Mouse (Mus musculus): ENCODE results near the gene Rad54l2. TPM values are rescaled to one million over a fixed set of nuclear protein-coding genes. Genes with fewer than 3 reads are reported as not detected.

The Rad54l2 gene
- polyA plus RNA-seq, 1 experiment from 2014 or later, result 8.8 TPM

DNA sequence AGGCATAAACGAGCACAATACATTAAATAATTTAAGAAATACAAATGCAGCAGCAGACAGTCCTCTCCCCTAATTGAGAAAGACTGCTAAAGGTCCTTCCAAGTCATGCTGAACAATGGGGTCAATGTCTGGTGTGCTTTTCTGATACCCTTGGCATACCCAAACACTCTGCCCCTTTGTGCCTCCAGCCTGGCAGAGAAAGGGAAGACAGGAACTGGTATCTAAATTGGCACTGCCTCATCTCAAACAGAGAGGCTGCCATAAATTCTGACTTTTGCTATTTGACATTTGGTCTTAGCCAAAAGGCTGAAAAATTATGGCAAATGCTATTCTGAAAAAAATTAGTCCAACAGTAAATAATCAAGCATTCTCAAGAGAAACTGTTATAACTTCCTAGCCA is 49.9 kb downstream of the Rad54l2 start:
- Histone ChIP-seq H3K9me3 (replicated peaks) (0 out of 2 replicates have a peak, but pooled peaks cover 2% of the 10 kb centered on the region), H3K27ac (no peak overlapping the region), H3K9ac (no peak overlapping the region), H3K4me3 (no peak overlapping the region), H3K4me1 (no peaks in the 10 kb centered on the region), H3K36me3 (ENCODE audit: poor library complexity, severe bottlenecking) (peaks cover 5% of the 10 kb centered on the region; the same call in 1 of the 2 replicates), H3K4me2 (no peak overlapping the region), H3K27me3 (no peaks in the 10 kb centered on the region)
- no peak for ATAC-seq
- WGBS, result 88% methylated on average over 1 of the region's 1 CpGs

- H3K4me1 ChIP-seq, result no peaks in the 10 kb centered on the region
- no peak for ATAC-seq
- 97% methylated on average over 2 of the region's 2 CpGs for WGBS
- no peak overlapping the region for H3K27ac ChIP-seq
- H3K36me3 ChIP-seq (ENCODE audit: poor library complexity, severe bottlenecking), result peaks cover 5% of the 10 kb centered on the region; the same call in 1 of the 2 replicates
- H3K4me3 ChIP-seq, result no peak overlapping the region
- H3K27me3 ChIP-seq, result no peaks in the 10 kb centered on the region
- no peak overlapping the region for H3K4me2 ChIP-seq
- H3K9ac ChIP-seq, result no peak overlapping the region
- H3K9me3 ChIP-seq (replicated peaks), result 0 out of 2 replicates have a peak, but pooled peaks cover 2% of the 10 kb centered on the region
These were observed 50.6 kb downstream of the Rad54l2 start for GRCm38 (mm10) chr9:106738199-106738985.

GRCm38 (mm10) chr9:106733690-106734089 is 55.3 kb downstream of the Rad54l2 start:
- no peak for ATAC-seq
- H3K4me3 ChIP-seq, result no peak overlapping the region
- peaks cover 5% of the 10 kb centered on the region; the same call in 1 of the 2 replicates for H3K36me3 ChIP-seq (ENCODE audit: poor library complexity, severe bottlenecking)
- WGBS, result 85% methylated on average over 2 of the region's 2 CpGs
- H3K4me1 ChIP-seq, result no peaks in the 10 kb centered on the region
- H3K27me3 ChIP-seq, result no peaks in the 10 kb centered on the region
- H3K4me2 ChIP-seq, result no peak overlapping the region
- H3K9me3 ChIP-seq (replicated peaks), result no peaks in the 10 kb centered on the region
- no peak overlapping the region for H3K9ac ChIP-seq
- H3K27ac ChIP-seq, result no peak overlapping the region

DNA sequence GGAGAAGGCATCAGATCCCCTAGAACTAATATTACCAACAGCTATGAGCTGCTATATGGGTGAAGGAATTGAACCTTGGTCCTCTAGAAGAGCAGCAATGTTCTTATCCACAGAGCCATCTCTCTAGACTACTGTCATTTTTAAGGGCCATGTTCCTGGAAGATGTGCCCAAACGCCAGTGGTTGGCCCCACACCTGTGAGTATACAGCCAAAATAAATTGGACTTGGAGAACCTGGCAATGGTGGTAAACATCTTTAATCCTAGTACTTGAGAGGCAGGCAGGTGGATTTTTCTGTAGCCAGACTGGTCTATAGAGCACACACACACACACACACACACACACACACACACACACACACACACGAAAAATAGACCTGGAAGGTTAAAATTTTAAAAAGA is 59.6 kb downstream of the Rad54l2 start:
- Histone ChIP-seq H3K9me3 (replicated peaks) (no peaks in the 10 kb centered on the region), H3K36me3 (ENCODE audit: poor library complexity, severe bottlenecking) (no peaks in the 10 kb centered on the region), H3K27me3 (no peaks in the 10 kb centered on the region), H3K4me3 (no peak overlapping the region), H3K9ac (no peak overlapping the region), H3K4me1 (no peaks in the 10 kb centered on the region), H3K27ac (no peak overlapping the region), H3K4me2 (no peak overlapping the region)
- ATAC-seq, result no peak
- WGBS, result 88% methylated on average over 2 of the region's 2 CpGs

DNA sequence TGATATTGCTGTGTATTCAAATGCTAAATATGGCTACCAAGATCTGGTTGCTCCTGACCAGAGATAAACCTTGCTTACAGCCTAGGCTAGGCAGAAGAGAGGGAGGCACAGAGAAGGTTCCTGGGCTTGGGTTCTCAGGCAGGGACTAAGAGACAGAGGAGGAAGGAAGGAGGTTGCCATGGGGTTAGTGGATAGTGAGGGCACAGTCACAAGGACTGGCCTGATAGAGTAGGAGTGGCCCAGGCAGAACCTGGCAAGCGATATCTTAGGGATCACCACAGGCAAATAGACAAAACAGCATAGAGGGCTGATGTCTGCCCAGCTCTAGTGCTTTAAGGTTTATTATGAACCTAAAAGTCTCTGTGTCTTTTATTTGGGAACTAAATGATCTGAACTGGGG is 62.1 kb downstream of the Rad54l2 start:
- no peak for ATAC-seq
- no peaks in the 10 kb centered on the region for H3K4me1 ChIP-seq
- H3K9me3 ChIP-seq (replicated peaks), result no peaks in the 10 kb centered on the region
- 91% methylated on average over 1 of the region's 1 CpGs for WGBS
- no peak overlapping the region for H3K4me2 ChIP-seq
- H3K27ac ChIP-seq, result no peak overlapping the region
- H3K36me3 ChIP-seq (ENCODE audit: poor library complexity, severe bottlenecking), result peaks cover 7% of the 10 kb centered on the region; the same call in 1 of the 2 replicates
- H3K27me3 ChIP-seq, result no peaks in the 10 kb centered on the region
- H3K9ac ChIP-seq, result no peak overlapping the region
- no peak overlapping the region for H3K4me3 ChIP-seq

- H3K4me2 ChIP-seq, result no peak overlapping the region
- H3K4me3 ChIP-seq, result no peak overlapping the region
- no peaks in the 10 kb centered on the region for H3K9me3 ChIP-seq (replicated peaks)
- H3K27ac ChIP-seq, result no peak overlapping the region
- 99% methylated on average over 2 of the region's 2 CpGs for WGBS
- H3K9ac ChIP-seq, result no peak overlapping the region
- H3K36me3 ChIP-seq (ENCODE audit: poor library complexity, severe bottlenecking), result peaks cover 12% of the 10 kb centered on the region
- H3K4me1 ChIP-seq, result no peaks in the 10 kb centered on the region
- ATAC-seq, result no peak
- H3K27me3 ChIP-seq, result no peaks in the 10 kb centered on the region
These were observed 63.6 kb downstream of the Rad54l2 start for GRCm38 (mm10) chr9:106725435-106725834.

- Histone ChIP-seq H3K27me3 (no peaks in the 10 kb centered on the region), H3K27ac (no peak overlapping the region), H3K4me1 (no peaks in the 10 kb centered on the region), H3K4me2 (no peak overlapping the region), H3K9me3 (replicated peaks) (no peaks in the 10 kb centered on the region), H3K9ac (no peak overlapping the region), H3K36me3 (ENCODE audit: poor library complexity, severe bottlenecking) (peaks cover 18% of the 10 kb centered on the region), H3K4me3 (no peak overlapping the region)
- no peak for ATAC-seq
- WGBS, result 87% methylated on average over 1 of the region's 1 CpGs
These were observed 64.1 kb downstream of the Rad54l2 start for GRCm38 (mm10) chr9:106724864-106725263.

DNA sequence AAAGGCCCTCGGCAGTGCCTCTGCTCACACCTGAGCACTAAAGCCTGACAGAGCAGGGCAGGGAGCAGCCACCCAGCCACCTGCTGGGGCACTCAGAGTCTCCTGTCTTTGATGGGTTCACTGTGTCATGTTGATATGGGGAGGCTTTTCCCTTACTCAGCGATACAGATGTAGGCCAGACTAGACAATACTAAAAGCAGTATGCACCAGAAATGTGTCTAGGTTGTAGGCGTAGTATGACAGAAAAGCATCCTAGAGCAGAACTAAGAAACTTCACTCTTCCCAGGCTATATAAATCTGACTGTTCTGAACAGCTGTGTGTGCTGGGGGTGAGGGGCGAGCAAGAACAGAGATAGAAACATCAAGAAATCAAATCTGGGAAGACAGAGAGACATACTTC is 72.3 kb downstream of the Rad54l2 start:
- H3K4me1 ChIP-seq, result no peaks in the 10 kb centered on the region
- H3K4me3 ChIP-seq, result no peak overlapping the region
- no peaks in the 10 kb centered on the region for H3K27me3 ChIP-seq
- H3K9me3 ChIP-seq (replicated peaks), result no peaks in the 10 kb centered on the region
- no peak overlapping the region for H3K27ac ChIP-seq
- no peak overlapping the region for H3K4me2 ChIP-seq
- no peak for ATAC-seq
- 91% methylated on average over 4 of the region's 4 CpGs for WGBS
- no peak overlapping the region for H3K9ac ChIP-seq
- H3K36me3 ChIP-seq (ENCODE audit: poor library complexity, severe bottlenecking), result peaks cover 86% of the 10 kb centered on the region

DNA sequence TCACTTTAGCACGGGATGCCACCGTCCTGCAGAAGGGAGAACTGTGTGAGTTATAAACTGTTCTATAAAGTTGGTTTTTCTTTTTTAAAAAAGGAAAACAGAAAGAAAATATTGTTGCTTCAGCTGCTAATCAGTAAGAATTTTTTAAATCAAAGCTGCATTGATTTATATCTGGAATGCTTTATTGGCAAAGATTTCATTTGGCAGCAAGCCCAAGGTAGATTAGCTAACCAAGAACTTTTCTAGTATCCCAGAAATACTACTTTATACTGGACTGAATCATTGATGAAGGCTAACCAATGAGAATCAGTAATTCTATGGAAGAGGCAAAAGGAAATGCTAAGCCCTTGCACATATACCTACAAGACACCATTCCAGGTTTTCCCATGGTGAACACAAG is 72.8 kb downstream of the Rad54l2 start:
- Histone ChIP-seq H3K36me3 (ENCODE audit: poor library complexity, severe bottlenecking) (peaks cover 90% of the 10 kb centered on the region), H3K27me3 (no peaks in the 10 kb centered on the region), H3K27ac (no peak overlapping the region), H3K9me3 (replicated peaks) (no peaks in the 10 kb centered on the region), H3K4me1 (no peaks in the 10 kb centered on the region), H3K4me3 (no peak overlapping the region), H3K9ac (no peak overlapping the region), H3K4me2 (no peak overlapping the region)
- 94% methylated on average over 2 of the region's 2 CpGs for WGBS
- ATAC-seq, result no peak

DNA sequence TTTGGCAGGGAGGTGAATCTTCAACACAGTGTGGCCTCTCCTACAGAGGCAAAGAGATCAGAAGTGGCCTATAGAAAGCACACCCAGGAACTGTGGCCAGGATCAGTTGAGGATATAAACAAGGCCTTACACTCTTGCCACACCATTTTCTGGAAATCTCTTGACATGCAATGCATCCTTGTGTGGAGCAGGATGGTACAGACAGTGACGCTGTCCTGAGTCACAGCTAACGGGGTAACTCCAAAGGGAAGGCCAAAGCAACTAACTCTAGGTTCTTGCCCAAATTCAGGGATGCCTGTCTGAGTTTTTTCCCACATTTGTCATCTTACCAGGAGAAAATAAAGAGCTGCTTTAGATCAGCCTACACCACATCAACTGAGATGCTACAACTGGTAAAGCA is 76.5 kb downstream of the Rad54l2 start:
- Histone ChIP-seq H3K27ac (no peak overlapping the region), H3K9me3 (replicated peaks) (no peaks in the 10 kb centered on the region), H3K36me3 (ENCODE audit: poor library complexity, severe bottlenecking) (peaks cover 91% of the 10 kb centered on the region), H3K4me3 (no peak overlapping the region), H3K4me2 (no peak overlapping the region), H3K27me3 (no peaks in the 10 kb centered on the region), H3K4me1 (no peaks in the 10 kb centered on the region), H3K9ac (no peak overlapping the region)
- 97% methylated on average over 2 of the region's 2 CpGs for WGBS
- no peak for ATAC-seq

- H3K4me3 ChIP-seq, result no peak overlapping the region
- H3K4me2 ChIP-seq, result no peak overlapping the region
- no peak overlapping the region for H3K27ac ChIP-seq
- H3K27me3 ChIP-seq, result no peaks in the 10 kb centered on the region
- WGBS, result 97% methylated on average over 11 of the region's 11 CpGs
- no peak for ATAC-seq
- no peak overlapping the region for H3K9ac ChIP-seq
- no peaks in the 10 kb centered on the region for H3K9me3 ChIP-seq (replicated peaks)
- H3K36me3 ChIP-seq (ENCODE audit: poor library complexity, severe bottlenecking), result peaks cover 46% of the 10 kb centered on the region
- no peaks in the 10 kb centered on the region for H3K4me1 ChIP-seq
These were observed 96.0 kb downstream of the Rad54l2 start for GRCm38 (mm10) chr9:106692973-106693481.

DNA sequence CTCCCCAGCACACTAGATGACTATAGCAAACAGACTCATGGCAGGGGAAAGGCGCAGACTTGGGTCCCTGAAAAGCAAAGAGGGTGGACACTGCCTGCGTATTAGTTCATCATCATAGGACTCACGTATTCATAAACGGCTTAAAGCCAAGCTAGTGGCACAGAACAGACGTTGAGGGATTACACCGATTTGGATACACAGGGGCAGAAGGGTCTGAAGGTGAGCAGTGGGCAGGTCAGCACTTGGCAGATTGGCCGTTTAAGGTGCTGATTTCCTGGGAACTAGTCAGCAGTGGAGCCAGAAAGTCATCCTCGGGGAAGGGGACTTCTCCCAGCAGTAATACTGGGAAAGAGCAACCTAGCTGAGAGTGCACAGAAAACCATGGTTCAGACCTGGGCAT is 100.2 kb downstream of the Rad54l2 start:
- peaks cover 17% of the 10 kb centered on the region for H3K36me3 ChIP-seq (ENCODE audit: poor library complexity, severe bottlenecking)
- H3K9ac ChIP-seq, result no peak overlapping the region
- no peak overlapping the region for H3K4me3 ChIP-seq
- H3K27me3 ChIP-seq, result no peaks in the 10 kb centered on the region
- no peak for ATAC-seq
- H3K27ac ChIP-seq, result no peak overlapping the region
- peaks cover 20% of the 10 kb centered on the region for H3K4me1 ChIP-seq
- no peak overlapping the region for H3K4me2 ChIP-seq
- H3K9me3 ChIP-seq (replicated peaks), result no peaks in the 10 kb centered on the region
- 88% methylated on average over 8 of the region's 8 CpGs for WGBS
